ENCODE assay signal across 19 mouse cellular contexts in genomic region chr15:62049416-62049815, GRCm38 (mm10).
A peak's percentile ranks its signal among the peaks of the same experiment; 100 is the strongest.
DNase-seq lines count a peak whose midpoint lies in the region; ATAC-seq and TF ChIP-seq lines count a peak whose summit lies in the region.
"Had no signal": no experiment of that assay in that cellular context is flagged by ENCODE, and none has a peak within 500 bp of the region (broad histone marks: within the 10 kb centered on the region; RNA-seq: fewer than 3 reads in every experiment).

No protein-coding gene starts in this region.

- no peak for TF ChIP-seq CTCF in layer of hippocampus, adult 2 months (conservative IDR thresholded peaks at IDR 0.05)
- TF ChIP-seq CTCF in E14TG2a.4 (conservative IDR thresholded peaks at IDR 0.05; ENCODE audit: low read length): no peak

- no peak overlapping the region for H3K4me3 ChIP-seq in layer of hippocampus, adult 2 months
- peak overlapping the region; percentile 13 for H3K4me3 ChIP-seq in E14TG2a.4 (replicated peaks; ENCODE audit: low read length)
- H3K4me3 ChIP-seq in midbrain, embryonic 11.5 days (ENCODE audit: low read depth, low read length): no peak overlapping the region
- H3K4me3 ChIP-seq: heart, embryonic 12.5 days; midbrain, embryonic 12.5 days; neural tube, embryonic 12.5 days; stomach, embryonic 15.5 days had no signal

- no peak overlapping the region for H3K4me2 ChIP-seq in midbrain, embryonic 11.5 days
- H3K4me2 ChIP-seq: heart, embryonic 12.5 days; liver, embryonic 11.5 days; midbrain, embryonic 12.5 days; neural tube, embryonic 12.5 days; stomach, embryonic 15.5 days had no signal

- peak overlapping the region; percentile 19; the same call in 1 of the 2 replicates for H3K27ac ChIP-seq in layer of hippocampus, adult 2 months
- no peak overlapping the region for H3K27ac ChIP-seq in midbrain, embryonic 11.5 days (ENCODE audit: low read depth, low read length)
- H3K27ac ChIP-seq: midbrain, embryonic 12.5 days; neural tube, embryonic 12.5 days; stomach, embryonic 15.5 days had no signal

- 72% methylated on average over 9 of the region's 9 CpGs for WGBS in midbrain, embryonic 11.5 days

- ATAC-seq in midbrain, embryonic 11.5 days (ENCODE audit: low FRiP score): no peak
- ATAC-seq: CD4-positive, CD25-positive, alpha-beta regulatory T cell, adult 4 months; hindbrain, embryonic 16.5 days had no signal

- no peak for DNase-seq in layer of hippocampus, adult 2 months (ENCODE audit: low spot score in 2 of 2)
- no peak for DNase-seq in layer of hippocampus, adult 11-12 months (ENCODE audit: low spot score)
- DNase-seq in embryo, embryonic 10.5 days (ENCODE audit: low spot score): peak; percentile 58
- DNase-seq in forelimb bud, embryonic 11.5 days (ENCODE audit: low read depth, low spot score): peak; percentile 61
- DNase-seq in kidney, postnatal 36 days: no peak
- DNase-seq in retina, postnatal 1 day: no peak
- no peak for DNase-seq in midbrain, embryonic 11.5 days (ENCODE audit: low spot score, missing footprints)
- DNase-seq: adrenal gland, postnatal 25 days; cerebellum, adult 18-20 months; layer of hippocampus, postnatal 36 days; thymus, postnatal 36 days had no signal

- H3K27me3 ChIP-seq in E14TG2a.4 (ENCODE audit: insufficient read depth, low read length): no peaks in the 10 kb centered on the region
- H3K27me3 ChIP-seq in midbrain, embryonic 11.5 days (ENCODE audit: control insufficient read depth, insufficient read depth, low read length): no peaks in the 10 kb centered on the region
- H3K27me3 ChIP-seq: heart, embryonic 12.5 days; midbrain, embryonic 12.5 days; neural tube, embryonic 12.5 days; stomach, embryonic 15.5 days had no signal

- H3K9ac ChIP-seq in midbrain, embryonic 11.5 days (ENCODE audit: low read length): no peak overlapping the region
- H3K9ac ChIP-seq: heart, embryonic 12.5 days; midbrain, embryonic 12.5 days; neural tube, embryonic 12.5 days; stomach, embryonic 15.5 days had no signal

- no peaks in the 10 kb centered on the region for H3K9me3 ChIP-seq in E14TG2a.4 (ENCODE audit: low read length)
- no peaks in the 10 kb centered on the region for H3K9me3 ChIP-seq in midbrain, embryonic 11.5 days (ENCODE audit: control insufficient read depth, low read length)
- H3K9me3 ChIP-seq: heart, embryonic 12.5 days; midbrain, embryonic 12.5 days; stomach, embryonic 15.5 days had no signal

- peaks cover 88% of the 10 kb centered on the region for H3K4me1 ChIP-seq in E14TG2a.4 (replicated peaks; ENCODE audit: low read depth, low read length)
- H3K4me1 ChIP-seq in midbrain, embryonic 11.5 days (ENCODE audit: control insufficient read depth, insufficient read depth, low read length): no peaks in the 10 kb centered on the region
- H3K4me1 ChIP-seq: midbrain, embryonic 12.5 days; neural tube, embryonic 12.5 days had no signal

- peaks cover 68% of the 10 kb centered on the region for H3K36me3 ChIP-seq in E14TG2a.4 (ENCODE audit: insufficient read depth, low read length)
- no peaks in the 10 kb centered on the region for H3K36me3 ChIP-seq in midbrain, embryonic 11.5 days (ENCODE audit: control insufficient read depth, insufficient read depth, low read length)
- H3K36me3 ChIP-seq: heart, embryonic 12.5 days; midbrain, embryonic 12.5 days; neural tube, embryonic 12.5 days; stomach, embryonic 15.5 days had no signal

Comparison
In these comparisons a context has a peak if more than half of its experiments do, and no peak if none do; other contexts are left out.
1. DNase-seq: peak in embryo, embryonic 10.5 days (single experiment) and forelimb bud, embryonic 11.5 days (single experiment); none in layer of hippocampus, adult 2 months (0 of 2), layer of hippocampus, adult 11-12 months (single experiment), kidney, postnatal 36 days (0 of 2), retina, postnatal 1 day (single experiment) and midbrain, embryonic 11.5 days (single experiment).